Mouse (Mus musculus) urinary bladder, postnatal 36 days (tissue): Measurements from ENCODE around the gene Gm6502.
"Not testable (repeated sequence)": the region's sequence is repeated elsewhere in the genome, so short reads cannot be mapped to it uniquely, and the experiment has no call there.

Experiments used
- DNase-seq, 2 experiments: peaks; one replicate each; pipeline ENCODE4 v3.0.0; 2022; ENCODE audit warnings: low spot score in 2 of 2, mixed read lengths in 1 of 2

Gm6502 gene

DNA sequence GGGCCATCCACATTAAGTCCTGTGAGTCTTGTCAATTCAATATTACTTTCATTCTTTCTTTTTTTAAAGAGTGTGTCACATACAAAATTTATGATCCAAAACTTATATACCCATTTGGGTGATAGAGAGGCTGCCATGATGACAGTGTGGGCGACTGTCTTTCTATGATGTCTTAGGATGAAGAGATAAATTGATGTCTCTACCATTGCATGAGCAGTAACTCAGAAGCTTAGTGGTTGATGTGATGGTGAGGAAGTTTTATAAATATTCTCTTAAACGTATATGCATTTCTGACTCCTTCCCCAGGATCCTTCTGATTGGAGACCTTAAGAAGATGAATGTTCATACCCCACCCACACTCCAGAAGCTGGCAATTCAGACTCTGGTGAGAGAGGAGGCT, at the start of gene Gm6502:
Gm6502 (plus strand) TSS at position 301 of the 400 bp plus-strand sequence.
- DNase-seq = not testable (repeated sequence)

DNA sequence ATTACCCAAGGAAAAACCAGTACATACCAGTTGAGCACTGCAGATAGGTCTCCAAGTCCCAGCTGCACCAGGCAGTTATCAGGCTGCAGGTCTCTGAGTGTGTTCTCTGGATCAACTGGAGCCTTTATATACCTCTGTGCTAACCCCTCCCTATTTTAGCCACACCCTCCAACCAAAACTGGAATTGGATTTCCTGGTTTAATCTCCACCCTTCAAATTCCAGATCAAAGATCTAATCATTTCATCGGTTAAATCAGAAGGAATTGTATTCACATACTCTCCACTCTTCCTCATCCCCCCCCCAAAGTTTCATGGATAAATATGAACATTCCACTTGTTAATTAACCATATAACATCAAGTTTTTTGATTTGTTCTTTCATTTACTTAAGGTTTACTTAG, 7.5 kb upstream of the Gm6502 start, which contains the start of gene A430089I19Rik:
A430089I19Rik (minus strand) TSS at position 101 of the 400 bp plus-strand sequence.
- not testable (repeated sequence) for DNase-seq

DNA sequence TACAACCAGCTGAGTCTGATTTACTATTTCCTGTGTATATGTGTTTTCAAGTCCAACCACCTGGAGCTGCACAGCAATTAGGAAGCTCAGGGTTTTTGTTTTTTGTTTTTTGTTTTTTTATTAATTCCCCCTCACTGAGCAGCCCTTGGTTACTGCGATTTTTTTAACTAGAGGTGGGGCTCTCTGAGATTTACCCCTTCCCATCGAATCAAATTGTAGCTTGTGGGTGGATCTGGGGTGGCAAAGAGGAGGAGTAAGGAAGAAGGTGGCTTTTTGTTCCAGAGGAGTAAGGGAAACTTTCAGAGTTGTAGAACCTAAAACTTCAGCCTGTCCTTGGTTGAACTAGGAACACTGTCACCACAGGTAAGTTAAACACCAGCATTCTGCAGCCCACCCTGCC, 25.2 kb downstream of the Gm6502 start, which contains the start of gene AA792892:
AA792892 (plus strand) TSS at position 301 of the 400 bp plus-strand sequence.
- not testable (repeated sequence) for DNase-seq
